In genomic region chr6:54231769-54232558, GRCm38 (mm10) we compare ENCODE assay signal across 26 mouse cellular contexts.
A peak's percentile ranks its signal among the peaks of the same experiment; 100 is the strongest.
DNase-seq lines count a peak whose midpoint lies in the region; ATAC-seq and TF ChIP-seq lines count a peak whose summit lies in the region.
"Had no signal": no experiment of that assay in that cellular context is flagged by ENCODE, and none has a peak within 500 bp of the region (broad histone marks: within the 10 kb centered on the region; RNA-seq: fewer than 3 reads in every experiment).

No protein-coding gene starts in this region.

- H3K9me3 ChIP-seq in liver, postnatal 0 days (ENCODE audit: low read length): no peaks in the 10 kb centered on the region
- no peaks in the 10 kb centered on the region for H3K9me3 ChIP-seq in intestine, embryonic 14.5 days (ENCODE audit: control insufficient read depth, low read length)
- H3K9me3 ChIP-seq in intestine, embryonic 16.5 days (ENCODE audit: control insufficient read depth, low read length): peaks cover 2% of the 10 kb centered on the region; the same call in 1 of the 2 replicates
- H3K9me3 ChIP-seq: embryonic facial prominence, embryonic 12.5 days; embryonic facial prominence, embryonic 15.5 days; forebrain, embryonic 12.5 days; forebrain, embryonic 15.5 days; heart, embryonic 10.5 days had no signal

- H3K27me3 ChIP-seq in liver, postnatal 0 days (ENCODE audit: insufficient read depth, low read length): no peaks in the 10 kb centered on the region
- no peaks in the 10 kb centered on the region for H3K27me3 ChIP-seq in intestine, embryonic 14.5 days (replicated peaks; ENCODE audit: control insufficient read depth, insufficient read depth, low read length)
- no peaks in the 10 kb centered on the region for H3K27me3 ChIP-seq in intestine, embryonic 16.5 days (replicated peaks; ENCODE audit: control insufficient read depth, insufficient read depth, low read length)
- H3K27me3 ChIP-seq: embryonic facial prominence, embryonic 12.5 days; forebrain, embryonic 15.5 days had no signal

- DNase-seq in liver: peak; percentile 22
- no peak for DNase-seq in liver, postnatal 0 days
- no peak for DNase-seq in intestine, embryonic 14.5 days (ENCODE audit: low spot score)
- DNase-seq in B cell, adult 2 months: no peak
- no peak for DNase-seq in kidney, postnatal 4 days
- DNase-seq: adrenal gland, adult 2 months; adrenal gland, postnatal 14 days; cerebellum, adult 11 months; cerebellum, adult 2 months; cerebellum, adult 9-11 months; cerebellum, postnatal 25 days; gastrocnemius, postnatal 10 days; gastrocnemius, postnatal 36 days; heart, adult 2 months; heart, postnatal 14 days; heart, postnatal 4 days had no signal

- no peaks in the 10 kb centered on the region for H3K4me1 ChIP-seq in liver, postnatal 0 days (ENCODE audit: insufficient read depth)
- no peaks in the 10 kb centered on the region for H3K4me1 ChIP-seq in intestine, embryonic 14.5 days (replicated peaks; ENCODE audit: control insufficient read depth, insufficient read depth, low read length)
- H3K4me1 ChIP-seq in intestine, embryonic 16.5 days (ENCODE audit: control insufficient read depth, insufficient read depth, low read length): peaks cover 8% of the 10 kb centered on the region; the same call in 1 of the 2 replicates
- H3K4me1 ChIP-seq: forebrain, embryonic 15.5 days; heart, embryonic 13.5 days had no signal

- no peak overlapping the region for H3K4me3 ChIP-seq in liver, postnatal 0 days (ENCODE audit: low read depth, low read length)
- no peak overlapping the region for H3K4me3 ChIP-seq in intestine, embryonic 14.5 days (ENCODE audit: low read depth, low read length)
- H3K4me3 ChIP-seq in intestine, embryonic 16.5 days (ENCODE audit: low read length): no peak overlapping the region
- H3K4me3 ChIP-seq: embryonic facial prominence, embryonic 12.5 days; embryonic facial prominence, embryonic 15.5 days; forebrain, embryonic 12.5 days; forebrain, embryonic 15.5 days; heart, adult 2 months; heart, embryonic 10.5 days; heart, embryonic 13.5 days had no signal

- no peak for TF ChIP-seq EP300 in liver, postnatal 0 days (IDR thresholded peaks at IDR 0.05; ENCODE audit: low read depth)

- no peak for ATAC-seq in liver, postnatal 0 days
- peak; percentile 79 for ATAC-seq in intestine, embryonic 14.5 days (replicated peaks; ENCODE audit: low FRiP score, low TSS enrichment, low read depth)
- ATAC-seq in intestine, embryonic 16.5 days: peak; percentile 86
- ATAC-seq: CD4-positive, CD25-positive, alpha-beta regulatory T cell, adult 4 months; forebrain, embryonic 15.5 days; hindbrain, postnatal 0 days had no signal

- no peak overlapping the region for H3K9ac ChIP-seq in liver, postnatal 0 days (replicated peaks)
- H3K9ac ChIP-seq in intestine, embryonic 14.5 days (ENCODE audit: low read length): no peak overlapping the region
- H3K9ac ChIP-seq in intestine, embryonic 16.5 days (ENCODE audit: low read depth, low read length): no peak overlapping the region
- H3K9ac ChIP-seq: embryonic facial prominence, embryonic 12.5 days; embryonic facial prominence, embryonic 15.5 days; forebrain, embryonic 12.5 days; forebrain, embryonic 15.5 days; heart, embryonic 13.5 days; hindbrain, embryonic 14.5 days had no signal

- no peak for TF ChIP-seq CTCF in liver, postnatal 0 days (IDR thresholded peaks at IDR 0.05; ENCODE audit: low read depth)

- WGBS in liver, postnatal 0 days (ENCODE audit: insufficient replicate concordance): 62% methylated on average over 13 of the region's 13 CpGs
- 69% methylated on average over 13 of the region's 13 CpGs for WGBS in intestine, embryonic 14.5 days
- WGBS in intestine, embryonic 16.5 days: 59% methylated on average over 13 of the region's 13 CpGs

- no peak overlapping the region for H3K4me2 ChIP-seq in liver, postnatal 0 days (ENCODE audit: low read depth, low read length)
- no peak overlapping the region for H3K4me2 ChIP-seq in intestine, embryonic 14.5 days (ENCODE audit: low read length)
- H3K4me2 ChIP-seq in intestine, embryonic 16.5 days (ENCODE audit: low read depth, low read length): no peak overlapping the region
- H3K4me2 ChIP-seq: embryonic facial prominence, embryonic 12.5 days; embryonic facial prominence, embryonic 15.5 days; forebrain, embryonic 12.5 days; forebrain, embryonic 15.5 days; heart, embryonic 13.5 days; hindbrain, embryonic 14.5 days had no signal

- H3K27ac ChIP-seq in liver, postnatal 0 days (ENCODE audit: low read depth): no peak overlapping the region
- H3K27ac ChIP-seq in intestine, embryonic 14.5 days (ENCODE audit: low read depth): no peak overlapping the region
- peak overlapping the region; percentile 40 for H3K27ac ChIP-seq in intestine, embryonic 16.5 days (ENCODE audit: low read length)
- H3K27ac ChIP-seq: embryonic facial prominence, embryonic 12.5 days; embryonic facial prominence, embryonic 15.5 days; forebrain, embryonic 12.5 days; forebrain, embryonic 15.5 days; heart, adult 2 months; heart, embryonic 10.5 days; heart, embryonic 13.5 days; hindbrain, embryonic 14.5 days; hindbrain, postnatal 0 days had no signal

- no peaks in the 10 kb centered on the region for H3K36me3 ChIP-seq in liver, postnatal 0 days (replicated peaks; ENCODE audit: insufficient read depth, low read length)
- H3K36me3 ChIP-seq in intestine, embryonic 14.5 days (ENCODE audit: control insufficient read depth, insufficient read depth, low read length): no peaks in the 10 kb centered on the region
- H3K36me3 ChIP-seq in intestine, embryonic 16.5 days (ENCODE audit: control insufficient read depth, insufficient read depth, low read length): no peaks in the 10 kb centered on the region
- H3K36me3 ChIP-seq: embryonic facial prominence, embryonic 12.5 days; embryonic facial prominence, embryonic 15.5 days; forebrain, embryonic 12.5 days; forebrain, embryonic 15.5 days; heart, embryonic 10.5 days; heart, embryonic 13.5 days had no signal
